Mouse (Mus musculus): Measurements from ENCODE around the gene Fgf22.
"Not testable (repeated sequence)": the region's sequence is repeated elsewhere in the genome, so short reads cannot be mapped to it uniquely, and the experiment has no call there.

Fgf22 gene

GRCm38 (mm10) chr10:79729357-79729965, 25.4 kb upstream of the Fgf22 start:
- no peak for DNase-seq (ENCODE audit: low read depth in 1 of 2, low spot score in 2 of 2)

- no peak for DNase-seq (ENCODE audit: low read depth in 1 of 2, low spot score in 2 of 2)
Observed at GRCm38 (mm10) chr10:79732500-79732899, 22.4 kb upstream of the Fgf22 start.

- DNase-seq (ENCODE audit: low read depth in 1 of 2, low spot score in 2 of 2), result no peak
Observed at GRCm38 (mm10) chr10:79733847-79734246, 21.0 kb upstream of the Fgf22 start.

GRCm38 (mm10) chr10:79735361-79735760, 19.5 kb upstream of the Fgf22 start:
- DNase-seq (ENCODE audit: low read depth in 1 of 2, low spot score in 2 of 2), result no peak

GRCm38 (mm10) chr10:79736706-79737105, 18.2 kb upstream of the Fgf22 start:
- DNase-seq (ENCODE audit: low read depth in 1 of 2, low spot score in 2 of 2), result no peak

- DNase-seq (ENCODE audit: low read depth in 1 of 2, low spot score in 2 of 2), result no peak
Observed at GRCm38 (mm10) chr10:79738259-79738658, 16.6 kb upstream of the Fgf22 start.

- DNase-seq (ENCODE audit: low read depth in 1 of 2, low spot score in 2 of 2), result no peak
Observed at GRCm38 (mm10) chr10:79739234-79739633, 15.6 kb upstream of the Fgf22 start.

GRCm38 (mm10) chr10:79740863-79741262, 14.0 kb upstream of the Fgf22 start:
- DNase-seq (ENCODE audit: low read depth in 1 of 2, low spot score in 2 of 2), result no peak

GRCm38 (mm10) chr10:79743161-79743560, 11.7 kb upstream of the Fgf22 start:
- DNase-seq (ENCODE audit: low read depth in 1 of 2, low spot score in 2 of 2), result no peak

- no peak for DNase-seq (ENCODE audit: low read depth in 1 of 2, low spot score in 2 of 2)
Observed at GRCm38 (mm10) chr10:79743650-79744365, 11.1 kb upstream of the Fgf22 start.

- no peak for DNase-seq (ENCODE audit: low read depth in 1 of 2, low spot score in 2 of 2)
Observed at GRCm38 (mm10) chr10:79745411-79745810, 9.5 kb upstream of the Fgf22 start.

- DNase-seq (ENCODE audit: low read depth in 1 of 2, low spot score in 2 of 2), result peak; percentile 89 to 91
Observed at GRCm38 (mm10) chr10:79745898-79746773, 8.7 kb upstream of the Fgf22 start, which contains the start of gene Polrmt. Gene Polrmt (minus strand): TSS chr10:79746581.

GRCm38 (mm10) chr10:79746774-79747151, 8.1 kb upstream of the Fgf22 start:
- DNase-seq (ENCODE audit: low read depth in 1 of 2, low spot score in 2 of 2), result no peak

- DNase-seq (ENCODE audit: low read depth in 1 of 2, low spot score in 2 of 2), result no peak
Observed at GRCm38 (mm10) chr10:79748496-79748895, 6.4 kb upstream of the Fgf22 start.

GRCm38 (mm10) chr10:79755854-79756253, 978 bp downstream of the Fgf22 start:
- DNase-seq (ENCODE audit: low read depth in 1 of 2, low spot score in 2 of 2), result no peak

GRCm38 (mm10) chr10:79756660-79757059, 1.8 kb downstream of the Fgf22 start:
- no peak for DNase-seq (ENCODE audit: low read depth in 1 of 2, low spot score in 2 of 2)

GRCm38 (mm10) chr10:79759675-79760074, 4.8 kb downstream of the Fgf22 start:
- not testable (repeated sequence) for DNase-seq (ENCODE audit: low read depth in 1 of 2, low spot score in 2 of 2)

GRCm38 (mm10) chr10:79760603-79761143, 5.8 kb downstream of the Fgf22 start:
- no peak for DNase-seq (ENCODE audit: low read depth in 1 of 2, low spot score in 2 of 2)

- no peak for DNase-seq (ENCODE audit: low read depth in 1 of 2, low spot score in 2 of 2)
Observed at GRCm38 (mm10) chr10:79762875-79763274, 8.0 kb downstream of the Fgf22 start.

- DNase-seq (ENCODE audit: low read depth in 1 of 2, low spot score in 2 of 2), result no peak
Observed at GRCm38 (mm10) chr10:79764234-79764633, 9.4 kb downstream of the Fgf22 start.

GRCm38 (mm10) chr10:79765228-79765745, 10.4 kb downstream of the Fgf22 start:
- no peak for DNase-seq (ENCODE audit: low read depth in 1 of 2, low spot score in 2 of 2)

All from monocyte, adult 2 months (primary cell).